Mouse (Mus musculus): ENCODE results near the gene Zcchc8.

DNA sequence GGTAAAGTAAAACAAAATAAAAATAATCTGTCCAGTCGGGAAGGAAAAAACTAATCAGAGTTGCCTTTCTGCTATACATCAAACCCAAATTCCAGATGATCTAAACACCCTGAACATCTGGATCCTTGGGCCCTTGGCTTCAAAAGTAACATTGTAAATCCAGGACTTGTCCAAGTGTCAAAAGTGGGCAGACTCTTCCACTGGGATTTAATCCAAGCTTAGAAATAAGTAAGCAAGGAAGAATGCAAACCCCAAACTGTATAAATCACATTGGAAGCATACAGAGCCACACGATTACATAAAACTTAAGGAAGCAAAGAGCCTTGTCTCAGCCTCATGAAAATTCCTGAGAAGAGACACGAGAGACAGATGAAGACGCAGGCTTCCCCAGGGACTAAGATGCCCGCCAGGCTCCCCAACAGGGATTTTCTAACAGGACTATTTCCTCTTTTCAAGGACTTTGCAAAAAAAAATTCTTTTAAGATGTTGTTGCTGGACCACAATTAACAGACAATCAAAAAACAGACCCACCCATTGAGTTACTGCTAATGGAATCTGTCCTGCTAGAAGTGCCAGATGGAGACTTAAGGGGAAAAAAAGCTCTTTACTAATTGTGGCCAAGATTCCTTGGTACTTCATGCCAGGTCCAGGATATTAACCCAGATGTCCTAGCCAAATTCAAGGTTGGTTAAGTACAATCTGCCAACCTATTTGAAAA is 41.2 kb downstream of the Zcchc8 start:
- TF ChIP-seq CTCF (IDR thresholded peaks at IDR 0.05; ENCODE audit: control insufficient read depth, insufficient read depth, low read length) (no peak), POLR2A (IDR thresholded peaks at IDR 0.05; ENCODE audit: borderline replicate concordance, control insufficient read depth, low read depth, low read length) (no peak)
